Mouse (Mus musculus) midbrain, embryonic 14.5 days (tissue): ENCODE results near the gene Fbxl5. TPM values are rescaled to one million over a fixed set of nuclear protein-coding genes. Genes with fewer than 3 reads are reported as not detected.

Experiments used
- ATAC-seq: fragments of 200-750 bp; cut with Nextera tagmentation; 2 replicates; pipeline ENCODE4 v1.8.0; 2017; ENCODE audit warnings: moderate number of reproducible peaks, moderate library complexity; ENCODE audit not compliant: low FRiP score, low TSS enrichment
- DNase-seq: peaks from one replicate; pipeline ENCODE4 v3.0.0-alpha.2; 2015
- H3K27ac ChIP-seq: fragments of 300-500 bp; sonication (generic); replicated peaks from 2 replicates; pipeline ENCODE4 v1.5.1; 2014; ENCODE audit warnings: mild to moderate bottlenecking, low read depth, low read length, moderate library complexity
- H3K27me3 ChIP-seq: fragments of 300-500 bp; sonication (generic); 2 replicates; pipeline ENCODE4 v1.6.1; 2014; ENCODE audit warnings: low read length, control low read depth, mixed read lengths; ENCODE audit not compliant: control insufficient read depth, insufficient read depth
- H3K36me3 ChIP-seq: fragments of 300-500 bp; sonication (generic); 2 replicates; pipeline ENCODE4 v1.6.1; 2014; ENCODE audit warnings: low read length, control low read depth; ENCODE audit not compliant: control insufficient read depth, insufficient read depth
- H3K4me1 ChIP-seq: fragments of 300-500 bp; sonication (generic); 2 replicates; pipeline ENCODE4 v1.6.1; 2014; ENCODE audit warnings: mild to moderate bottlenecking, antibody characterized with exemption, low read length, control low read depth; ENCODE audit not compliant: control insufficient read depth, insufficient read depth
- H3K4me2 ChIP-seq: fragments of 300-500 bp; sonication (generic); 2 replicates; pipeline ENCODE4 v1.6.1; 2014; ENCODE audit warnings: mild to moderate bottlenecking, low read length, moderate library complexity
- H3K4me3 ChIP-seq: fragments of 300-500 bp; sonication (generic); replicated peaks from 2 replicates; pipeline ENCODE4 v1.5.1; 2014; ENCODE audit warnings: low read depth, low read length
- H3K9ac ChIP-seq: fragments of 300-500 bp; sonication (generic); replicated peaks from 2 replicates; pipeline ENCODE4 v1.6.1; 2014; ENCODE audit warnings: mild to moderate bottlenecking, low read length, moderate library complexity
- H3K9me3 ChIP-seq: fragments of 300-500 bp; sonication (generic); 2 replicates; pipeline ENCODE4 v1.6.1; 2016; ENCODE audit warnings: low read length, control low read depth, mixed read lengths; ENCODE audit not compliant: control insufficient read depth
- WGBS: fragments of 180-500 bp; shearing (Covaris S2); extraction: QIAGEN DNeasy Blood & Tissue Kit; methylation state at CpG from one replicate; pipeline ENCODE4 v1.1.7; 2014; 5-methylcytosine and 5-hydroxymethylcytosine counted together
- polyA plus RNA-seq: library from polyadenylated mRNA; unstranded; fragments of >200 nt; fragmentation: Nextera tagmentation; extraction: Ambion mirVana; gene quantifications from 2 replicates; pipeline ENCODE4 v1.2.1, GENCODE M21; 2014

The Fbxl5 gene
- polyA plus RNA-seq, 1 experiment from 2014 or later: 102 TPM

DNA sequence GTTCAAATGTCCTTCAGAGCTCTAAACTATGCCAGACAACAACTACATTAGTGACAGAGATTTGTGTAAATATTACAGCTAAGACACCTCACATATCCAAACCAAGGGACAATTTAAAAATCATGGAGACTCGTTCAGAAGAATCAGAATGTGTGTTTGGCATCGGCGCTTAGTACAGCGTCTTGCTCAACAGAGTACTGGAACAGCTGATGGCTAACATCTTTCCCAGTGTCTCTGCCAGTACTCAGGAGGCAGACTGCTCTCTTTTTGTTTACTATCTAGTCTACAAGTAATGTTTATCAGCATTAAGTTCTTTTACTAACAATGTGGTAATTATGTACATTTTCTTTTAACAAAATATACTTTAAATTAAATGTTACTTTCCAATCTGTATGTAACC, 73.4 kb downstream of the Fbxl5 start:
- DNase-seq (no peak), ATAC-seq (no peak)
- no peaks in the 10 kb centered on the region for H3K4me1 ChIP-seq
- H3K9ac ChIP-seq: no peak overlapping the region
- H3K4me3 ChIP-seq: no peak overlapping the region
- no peak overlapping the region for H3K4me2 ChIP-seq
- WGBS: 97% methylated on average over 4 of the region's 4 CpGs
- H3K27ac ChIP-seq: no peak overlapping the region
- no peaks in the 10 kb centered on the region for H3K9me3 ChIP-seq
- H3K36me3 ChIP-seq: peaks cover 24% of the 10 kb centered on the region
- H3K27me3 ChIP-seq: no peaks in the 10 kb centered on the region

DNA sequence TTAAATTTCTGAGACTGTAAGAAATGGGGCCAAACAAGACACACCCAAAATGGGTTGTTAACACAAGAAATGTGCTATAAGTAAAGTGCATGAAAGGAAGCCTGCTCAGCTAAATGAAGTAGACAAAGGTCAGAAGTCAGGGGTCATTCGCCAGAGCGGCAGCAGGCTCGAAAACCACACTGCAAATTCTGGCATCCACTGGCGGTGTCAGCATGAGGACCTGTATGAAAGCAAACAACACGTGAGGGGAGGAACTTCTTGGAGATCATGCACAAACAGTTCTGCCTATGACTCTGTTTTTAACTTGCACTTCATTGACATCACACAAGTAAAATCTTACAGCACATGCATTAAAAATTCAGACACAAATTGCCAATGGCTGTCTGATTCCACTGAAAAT, 76.3 kb downstream of the Fbxl5 start:
- no peak overlapping the region for H3K4me2 ChIP-seq
- DNase-seq (no peak), ATAC-seq (no peak)
- 67% methylated on average over 5 of the region's 5 CpGs for WGBS
- H3K4me1 ChIP-seq: no peaks in the 10 kb centered on the region
- H3K27me3 ChIP-seq: no peaks in the 10 kb centered on the region
- H3K4me3 ChIP-seq: no peak overlapping the region
- H3K9ac ChIP-seq: no peak overlapping the region
- no peaks in the 10 kb centered on the region for H3K9me3 ChIP-seq
- H3K36me3 ChIP-seq: peaks cover 32% of the 10 kb centered on the region
- H3K27ac ChIP-seq: no peak overlapping the region

DNA sequence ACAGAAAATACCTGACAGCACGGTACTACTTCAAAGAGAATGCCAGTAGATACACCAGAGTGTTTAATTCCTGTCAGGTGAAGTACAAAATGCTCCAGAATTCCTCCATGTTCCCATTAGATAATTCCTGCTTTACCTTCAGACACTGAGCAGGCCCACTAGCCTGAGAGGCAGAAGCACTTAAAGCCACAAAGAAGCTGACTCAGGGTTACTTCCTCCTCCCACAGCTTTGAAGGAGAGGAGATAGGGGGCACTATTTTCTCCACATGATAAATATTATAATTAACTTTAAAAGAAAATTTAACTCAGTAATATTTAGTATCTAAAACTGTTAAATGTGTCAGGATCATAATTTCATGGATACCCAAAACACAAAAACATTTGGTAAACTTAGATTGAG, 77.3 kb downstream of the Fbxl5 start:
- no peak for ATAC-seq
- no peak overlapping the region for H3K4me3 ChIP-seq
- WGBS: 95% methylated on average over 1 of the region's 1 CpGs
- no peak overlapping the region for H3K27ac ChIP-seq
- no peak overlapping the region for H3K9ac ChIP-seq
- no peaks in the 10 kb centered on the region for H3K9me3 ChIP-seq
- peaks cover 28% of the 10 kb centered on the region for H3K36me3 ChIP-seq
- H3K4me2 ChIP-seq: no peak overlapping the region
- no peaks in the 10 kb centered on the region for H3K4me1 ChIP-seq
- no peaks in the 10 kb centered on the region for H3K27me3 ChIP-seq
- DNase-seq: no peak

DNA sequence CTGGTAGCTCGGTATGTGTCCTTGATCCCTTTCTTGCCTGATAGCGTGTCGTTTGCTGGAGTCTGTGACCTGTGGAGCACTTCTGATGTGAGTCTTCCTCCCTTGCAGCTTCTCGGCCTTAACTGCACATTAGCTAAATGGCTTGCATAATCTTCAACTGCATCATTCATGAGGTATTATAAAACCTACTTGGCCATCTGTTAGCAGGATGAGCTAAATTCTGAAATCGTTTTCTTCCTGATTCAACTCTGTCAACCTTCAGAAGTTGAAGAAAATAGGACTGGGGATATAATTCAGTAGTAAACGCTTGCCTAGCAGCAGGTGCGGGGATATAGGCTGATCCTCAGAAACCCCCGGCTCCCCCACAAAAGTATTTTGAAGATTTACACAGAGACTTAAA, 89.1 kb downstream of the Fbxl5 start:
- ATAC-seq (no peak), DNase-seq (no peak)
- 71% methylated on average over 8 of the region's 8 CpGs for WGBS
- Histone ChIP-seq H3K4me1 (no peaks in the 10 kb centered on the region), H3K27ac (no peak overlapping the region), H3K9ac (no peak overlapping the region), H3K36me3 (peaks cover 29% of the 10 kb centered on the region), H3K27me3 (no peaks in the 10 kb centered on the region), H3K4me2 (no peak overlapping the region), H3K4me3 (no peak overlapping the region), H3K9me3 (no peaks in the 10 kb centered on the region)

DNA sequence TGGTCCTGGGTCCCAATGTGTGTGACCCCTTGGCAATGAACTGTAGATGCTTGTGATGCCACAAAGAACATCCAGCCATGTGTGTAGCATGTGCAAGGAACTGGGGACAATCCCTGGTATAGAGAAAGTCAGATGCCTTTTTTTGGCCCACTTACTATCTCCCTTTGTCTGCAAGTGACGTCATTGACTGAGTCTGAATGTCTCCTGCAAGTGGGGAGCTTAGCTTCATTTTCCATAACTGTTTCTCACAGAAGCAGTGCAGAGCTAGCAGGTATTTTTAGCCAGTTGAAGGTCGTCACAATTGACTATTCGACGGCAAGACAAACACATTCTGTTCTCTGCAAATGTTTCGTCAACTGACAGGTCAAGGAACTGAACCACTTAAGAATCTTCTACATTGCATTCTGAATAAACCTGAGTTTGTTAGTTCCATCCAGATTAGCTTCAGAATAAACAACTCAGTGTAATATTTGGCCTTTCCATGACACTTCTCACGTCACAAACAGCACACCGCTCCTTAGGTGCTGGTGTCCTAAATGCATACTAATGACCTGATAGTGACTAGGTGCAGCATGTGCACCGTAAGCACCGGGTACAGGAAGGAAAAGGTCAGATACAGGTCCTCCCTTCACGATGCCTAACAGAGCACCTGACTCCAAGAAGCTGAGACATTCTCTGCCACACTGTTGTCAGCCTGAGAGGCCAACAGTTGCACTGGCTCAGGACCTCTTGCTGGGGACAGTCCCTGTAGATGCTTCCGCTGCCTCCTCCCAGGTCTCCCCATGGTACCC, 92.9 kb downstream of the Fbxl5 start:
- DNase-seq: no peak

DNA sequence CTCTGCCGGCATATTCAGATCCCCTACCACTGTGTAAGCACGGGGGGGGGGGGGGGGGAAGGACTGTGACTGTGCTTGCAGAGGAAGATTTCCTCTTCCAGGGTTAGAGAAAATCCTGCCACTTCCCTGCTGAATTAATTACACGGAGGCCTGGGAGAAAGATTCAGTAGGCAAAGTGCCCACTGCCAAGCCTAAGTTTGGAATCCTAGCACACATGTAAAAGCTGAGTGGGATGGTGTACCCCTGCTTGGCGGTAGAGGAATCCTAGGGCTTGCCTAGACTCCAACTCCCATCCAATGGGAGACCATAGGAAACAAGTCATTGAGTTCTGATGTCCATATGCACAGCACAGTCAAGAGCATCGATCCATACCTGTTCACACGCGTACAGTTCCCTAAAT, 97.6 kb downstream of the Fbxl5 start:
- no peaks in the 10 kb centered on the region for H3K9me3 ChIP-seq
- no peak overlapping the region for H3K4me3 ChIP-seq
- DNase-seq (no peak), ATAC-seq (no peak)
- H3K9ac ChIP-seq: no peak overlapping the region
- H3K4me2 ChIP-seq: no peak overlapping the region
- H3K36me3 ChIP-seq: peaks cover 38% of the 10 kb centered on the region
- no peak overlapping the region for H3K27ac ChIP-seq
- 94% methylated on average over 7 of the region's 7 CpGs for WGBS
- H3K27me3 ChIP-seq: no peaks in the 10 kb centered on the region
- no peaks in the 10 kb centered on the region for H3K4me1 ChIP-seq

More for the DNA sequence above, 92.9 kb downstream of the Fbxl5 start:
- H3K27me3 ChIP-seq: no peaks in the 10 kb centered on the region
- 88% methylated on average over 11 of the region's 11 CpGs for WGBS
- no peaks in the 10 kb centered on the region for H3K9me3 ChIP-seq
- no peak overlapping the region for H3K27ac ChIP-seq
- ATAC-seq: no peak
- peaks cover 40% of the 10 kb centered on the region for H3K36me3 ChIP-seq
- H3K4me3 ChIP-seq: no peak overlapping the region
- no peak overlapping the region for H3K9ac ChIP-seq
- H3K4me1 ChIP-seq: no peaks in the 10 kb centered on the region
- H3K4me2 ChIP-seq: no peak overlapping the region

DNA sequence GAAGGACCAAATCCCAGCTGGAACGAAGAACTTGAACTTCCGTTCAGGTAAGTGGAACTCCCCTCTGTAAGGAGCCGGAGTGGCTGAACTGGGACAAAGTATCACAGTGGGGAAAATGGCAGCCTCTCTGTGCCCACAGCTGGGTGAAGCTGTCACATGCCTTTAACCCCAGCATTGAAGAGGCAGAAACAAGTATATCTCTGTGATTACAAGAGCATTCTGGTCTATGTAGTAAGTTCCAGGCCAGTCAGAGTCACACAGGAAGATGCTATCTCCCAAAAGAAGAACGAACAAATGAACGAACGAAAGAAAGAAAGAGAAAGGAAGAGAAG, 99.0 kb downstream of the Fbxl5 start:
- Histone ChIP-seq H3K27me3 (no peaks in the 10 kb centered on the region), H3K9me3 (no peaks in the 10 kb centered on the region), H3K4me1 (no peaks in the 10 kb centered on the region), H3K9ac (no peak overlapping the region), H3K36me3 (peaks cover 39% of the 10 kb centered on the region), H3K4me2 (no peak overlapping the region), H3K4me3 (no peak overlapping the region), H3K27ac (no peak overlapping the region)
- 89% methylated on average over 6 of the region's 6 CpGs for WGBS
- ATAC-seq (no peak), DNase-seq (no peak)

DNA sequence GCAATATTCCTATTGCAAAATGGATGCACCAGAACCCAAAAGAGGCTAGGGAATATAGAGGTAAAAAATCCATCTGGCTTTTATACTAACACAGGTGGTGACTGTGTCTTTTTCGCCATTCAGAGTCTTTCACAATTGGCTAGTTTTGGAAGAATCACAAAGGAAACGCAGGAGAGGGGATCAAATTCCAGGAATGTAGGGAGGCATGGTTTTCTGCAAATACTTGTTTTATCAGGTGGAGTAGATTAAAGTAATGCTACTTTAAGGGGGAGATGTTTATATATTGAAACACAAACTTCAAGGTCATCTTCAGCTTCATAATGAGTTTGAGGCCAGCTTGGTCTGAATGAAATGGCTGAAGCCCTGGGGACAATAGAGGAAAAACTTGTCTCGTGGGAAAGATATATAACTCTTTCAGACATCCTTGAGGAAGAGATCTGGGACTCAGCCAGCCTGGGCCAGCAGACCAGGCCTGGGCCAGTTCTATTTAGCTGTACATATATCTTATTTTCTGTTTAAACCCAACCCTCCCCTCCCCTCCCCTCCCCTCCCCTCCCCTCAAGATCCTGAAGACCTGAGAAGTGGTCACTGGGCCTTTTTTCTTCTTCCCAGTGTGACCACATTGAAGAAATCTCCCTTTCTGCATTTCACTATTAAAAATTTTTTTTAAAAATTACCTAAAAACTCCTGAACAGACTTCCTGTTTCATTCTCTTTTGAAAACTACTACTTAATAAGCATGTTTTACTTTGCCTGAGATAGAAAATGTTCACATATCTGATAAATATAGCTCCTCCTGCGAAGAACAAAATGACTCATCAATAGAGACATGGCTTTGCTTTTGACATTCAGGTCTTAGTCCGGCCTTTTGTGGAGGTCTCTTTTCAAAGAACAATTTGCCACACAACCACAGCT, 99.6 kb downstream of the Fbxl5 start:
- no peaks in the 10 kb centered on the region for H3K4me1 ChIP-seq
- no peaks in the 10 kb centered on the region for H3K9me3 ChIP-seq
- no peak overlapping the region for H3K4me3 ChIP-seq
- H3K4me2 ChIP-seq: no peak overlapping the region
- WGBS: 81% methylated on average over 5 of the region's 5 CpGs
- no peak overlapping the region for H3K9ac ChIP-seq
- no peaks in the 10 kb centered on the region for H3K27me3 ChIP-seq
- DNase-seq (no peak), ATAC-seq (no peak)
- H3K27ac ChIP-seq: no peak overlapping the region
- peaks cover 35% of the 10 kb centered on the region for H3K36me3 ChIP-seq

DNA sequence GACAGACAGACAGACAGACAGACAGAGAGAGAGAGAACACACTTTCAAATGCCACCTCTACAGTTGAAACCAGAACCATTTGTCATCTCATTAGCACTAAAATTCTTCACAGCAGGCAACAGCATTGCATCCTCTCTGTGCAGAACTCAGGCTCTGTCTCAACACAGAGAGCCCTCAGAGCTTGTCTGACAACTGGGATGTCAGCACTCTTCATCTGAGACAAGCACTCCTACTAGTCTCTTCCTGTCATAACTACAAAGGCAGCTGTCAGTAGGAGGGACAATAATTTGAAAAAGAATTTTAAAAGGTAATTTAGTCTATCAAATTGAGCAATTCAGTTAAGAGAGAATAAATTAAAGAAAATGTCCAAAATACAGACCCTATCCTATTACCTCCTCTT, 122.2 kb downstream of the Fbxl5 start:
- H3K27ac ChIP-seq: no peak overlapping the region
- H3K4me2 ChIP-seq: no peak overlapping the region
- H3K9me3 ChIP-seq: no peaks in the 10 kb centered on the region
- no peaks in the 10 kb centered on the region for H3K27me3 ChIP-seq
- H3K9ac ChIP-seq: no peak overlapping the region
- ATAC-seq: no peak
- no peak overlapping the region for H3K4me3 ChIP-seq
- no peaks in the 10 kb centered on the region for H3K4me1 ChIP-seq
- DNase-seq: no peak
- H3K36me3 ChIP-seq: peaks cover 54% of the 10 kb centered on the region
